Comparison of ENCODE assay signal across 8 mouse cellular contexts in genomic region chr11:23497718-23498509, GRCm38 (mm10). TPM values are rescaled to one million over a fixed set of nuclear protein-coding genes. Genes with fewer than 3 reads are reported as not detected.
A peak's percentile ranks its signal among the peaks of the same experiment; 100 is the strongest.
DNase-seq lines count a peak whose midpoint lies in the region; ATAC-seq and TF ChIP-seq lines count a peak whose summit lies in the region.

Gene Ahsa2 (minus strand): TSS chr11:23498030.

- intact Hi-C loops in heart, postnatal 36 days (cut with DNase I) = loop anchor here (5.0 to 10.0 kb wide), 5 partner anchors 69 to 503 kb away; partner anchors contain the start of genes Cct4, Papolg, Rel and Usp34

- H3K4me2 ChIP-seq in forebrain, embryonic 15.5 days (replicated peaks) = peak within 1 kb of the TSS; percentile 90
- H3K4me2 ChIP-seq in lung, embryonic 14.5 days = peak within 1 kb of the TSS; percentile 80

- peak; percentile 12; the same call in 1 of the 2 replicates for TF ChIP-seq POLR2A in olfactory bulb, adult 2 months (IDR thresholded peaks at IDR 0.05; ENCODE audit: insufficient read depth, low read depth, low read length)
- TF ChIP-seq POLR2A in thymus, adult 2 months (IDR thresholded peaks at IDR 0.05; ENCODE audit: control insufficient read depth, extremely low read depth, insufficient read depth, low read length, poor library complexity) = 0 out of 2 replicates have a peak, but pooled peaks have one; percentile 24

- peaks cover 26% of the 10 kb centered on the region for H3K4me1 ChIP-seq in forebrain, embryonic 15.5 days
- peaks cover 7% of the 10 kb centered on the region; the same call in 1 of the 2 replicates for H3K4me1 ChIP-seq in lung, embryonic 14.5 days (ENCODE audit: insufficient read depth)
- H3K4me1 ChIP-seq in olfactory bulb, adult 2 months (ENCODE audit: control insufficient read depth, insufficient read depth, low read length) = peaks cover 4% of the 10 kb centered on the region
- H3K4me1 ChIP-seq in thymus, adult 2 months (replicated peaks; ENCODE audit: control insufficient read depth, insufficient read depth, low read length) = peaks cover 7% of the 10 kb centered on the region

- no peaks in the 10 kb centered on the region for H3K9me3 ChIP-seq in forebrain, embryonic 15.5 days
- H3K9me3 ChIP-seq in lung, embryonic 14.5 days (ENCODE audit: low read depth, low read length) = no peaks in the 10 kb centered on the region

- no peaks in the 10 kb centered on the region for H3K27me3 ChIP-seq in forebrain, embryonic 15.5 days
- no peaks in the 10 kb centered on the region for H3K27me3 ChIP-seq in lung, embryonic 14.5 days (ENCODE audit: insufficient read depth, low read length)
- H3K27me3 ChIP-seq in thymus, adult 2 months (ENCODE audit: control insufficient read depth, insufficient read depth, low read length) = no peaks in the 10 kb centered on the region

- DNase-seq in ES-CJ7 (ENCODE audit: low read depth, low spot score) = peak; percentile 97
- peak; percentile 91 for DNase-seq in cerebellum, adult 11 months
- DNase-seq in heart, postnatal 36 days = peak; percentile 97 to 98
- peak; percentile 95 for DNase-seq in layer of hippocampus, adult 2 months (ENCODE audit: low spot score in 2 of 2)
- DNase-seq in lung, embryonic 14.5 days = peak; percentile 97
- DNase-seq in thymus, adult 2 months = peak; percentile 98

- WGBS in forebrain, embryonic 15.5 days = under 1% methylated on average over 65 of the region's 66 CpGs
- 1% methylated on average over 49 of the region's 66 CpGs for WGBS in lung, embryonic 14.5 days
- under 1% methylated on average over 66 of the region's 66 CpGs for WGBS in olfactory bulb, adult 2 months
- 2% methylated on average over 59 of the region's 66 CpGs for WGBS in thymus, adult 2 months

- peaks cover 25% of the 10 kb centered on the region for H3K36me3 ChIP-seq in forebrain, embryonic 15.5 days
- H3K36me3 ChIP-seq in lung, embryonic 14.5 days (ENCODE audit: insufficient read depth) = peaks cover 28% of the 10 kb centered on the region
- peaks cover 2% of the 10 kb centered on the region; the same call in 1 of the 2 replicates for H3K36me3 ChIP-seq in thymus, adult 2 months (ENCODE audit: control insufficient read depth, insufficient read depth, low read length)

- H3K4me3 ChIP-seq in forebrain, embryonic 15.5 days = peak within 1 kb of the TSS; percentile 72
- H3K4me3 ChIP-seq in layer of hippocampus, adult 2 months = peak within 1 kb of the TSS; percentile 97
- H3K4me3 ChIP-seq in lung, embryonic 14.5 days (ENCODE audit: low read depth, low read length) = peak within 1 kb of the TSS; percentile 80
- peak within 1 kb of the TSS; percentile 84 for H3K4me3 ChIP-seq in olfactory bulb, adult 2 months (ENCODE audit: insufficient read depth, low read depth, low read length)
- H3K4me3 ChIP-seq in thymus, adult 2 months (ENCODE audit: control insufficient read depth, insufficient read depth, low read length) = peak within 1 kb of the TSS; percentile 83

- no peak for TF ChIP-seq CTCF in layer of hippocampus, adult 2 months (conservative IDR thresholded peaks at IDR 0.05)
- TF ChIP-seq CTCF in lung, embryonic 14.5 days (IDR thresholded peaks at IDR 0.05; ENCODE audit: low read depth) = no peak
- no peak for TF ChIP-seq CTCF in olfactory bulb, adult 2 months (IDR thresholded peaks at IDR 0.05; ENCODE audit: insufficient read depth, low read depth, low read length)
- no peak for TF ChIP-seq CTCF in thymus, adult 2 months (IDR thresholded peaks at IDR 0.05; ENCODE audit: borderline replicate concordance, control insufficient read depth, extremely low read depth, insufficient read depth, low read length, poor library complexity)

- peak; percentile 92 for ATAC-seq in forebrain, embryonic 15.5 days (replicated peaks)
- ATAC-seq in lung, embryonic 14.5 days (ENCODE audit: insufficient read depth) = peak; percentile 94

- peak within 1 kb of the TSS; percentile 95 for H3K27ac ChIP-seq in forebrain, embryonic 15.5 days (replicated peaks)
- peak within 1 kb of the TSS; percentile 96 for H3K27ac ChIP-seq in layer of hippocampus, adult 2 months
- peak within 1 kb of the TSS; percentile 98 for H3K27ac ChIP-seq in lung, embryonic 14.5 days (ENCODE audit: low read depth)
- peak within 1 kb of the TSS; percentile 82 for H3K27ac ChIP-seq in olfactory bulb, adult 2 months (ENCODE audit: insufficient read depth, low read depth, low read length)
- no peak within 1 kb of the TSS for H3K27ac ChIP-seq in thymus, adult 2 months (ENCODE audit: control insufficient read depth, insufficient read depth, low read length)

- H3K9ac ChIP-seq in forebrain, embryonic 15.5 days (replicated peaks) = peak within 1 kb of the TSS; percentile 81
- peak within 1 kb of the TSS; percentile 94 for H3K9ac ChIP-seq in lung, embryonic 14.5 days

RNA-seq across cellular contexts. Expression of gene Ahsa2, which starts in this region (rescaled TPM):
- 144 and 155 TPM in 2 replicates for polyA plus RNA-seq in forebrain, embryonic 15.5 days (2015; fragmentation: Nextera tagmentation; extraction: Ambion mirVana)
- total RNA-seq in heart, postnatal 36 days (2021) = 10 to 100 TPM; 43.4 to 63.0 TPM
- 10 to 100 TPM; 45.8 to 59.2 TPM for total RNA-seq in layer of hippocampus, adult 2 months (2021)
- polyA plus RNA-seq in lung, embryonic 14.5 days (2014; fragmentation: Nextera tagmentation; extraction: Ambion mirVana) = 82.0 and 94.8 TPM in 2 replicates
- not detected in 2 replicates for polyA plus RNA-seq in olfactory bulb, adult 2 months (2012; ENCODE audit: insufficient read depth, insufficient read length, low replicate concordance, missing spikeins)
- polyA plus RNA-seq in thymus, adult 2 months (2012; rRNA removed) = 9.0 and 9.6 TPM in 2 replicates
